Mouse (Mus musculus) heart, embryonic 16.5 days (tissue): ENCODE measurements around the gene Grik1. TPM values are rescaled to one million over a fixed set of nuclear protein-coding genes. Genes with fewer than 3 reads are reported as not detected.

Experiments
- ATAC-seq: fragments of 200-750 bp; cut with Nextera tagmentation; replicated peaks from 2 replicates; pipeline ENCODE4 v1.8.0; 2017; ENCODE audit warnings: moderate number of reproducible peaks; ENCODE audit not compliant: insufficient read depth, low FRiP score; ENCODE audit errors: extremely low read depth
- H3K27ac ChIP-seq: fragments of 300-500 bp; sonication (generic); 2 replicates; pipeline ENCODE4 v1.5.1; 2014; ENCODE audit warnings: mild to moderate bottlenecking, low read length, control low read depth, moderate library complexity
- H3K27me3 ChIP-seq: fragments of 300-500 bp; sonication (generic); 2 replicates; pipeline ENCODE4 v1.6.1; 2014; ENCODE audit warnings: low read length, mixed read lengths; ENCODE audit not compliant: control insufficient read depth, insufficient read depth
- H3K36me3 ChIP-seq: fragments of 300-500 bp; sonication (generic); 2 replicates; pipeline ENCODE4 v1.6.1; 2014; ENCODE audit not compliant: control insufficient read depth, insufficient read depth
- H3K4me1 ChIP-seq: fragments of 300-500 bp; sonication (generic); 2 replicates; pipeline ENCODE4 v1.6.1; 2014; ENCODE audit warnings: low read length, mixed read lengths; ENCODE audit not compliant: control insufficient read depth, insufficient read depth
- H3K4me2 ChIP-seq: fragments of 300-500 bp; sonication (generic); 2 replicates; pipeline ENCODE4 v1.6.1; 2014; ENCODE audit warnings: low read depth, mild to moderate bottlenecking, control low read depth, low read length
- H3K4me3 ChIP-seq: fragments of 300-500 bp; sonication (generic); 2 replicates; pipeline ENCODE4 v1.5.1; 2014; ENCODE audit warnings: mild to moderate bottlenecking, control low read depth, low read length
- H3K9ac ChIP-seq: fragments of 300-500 bp; sonication (generic); 2 replicates; pipeline ENCODE4 v1.6.1; 2014; ENCODE audit warnings: low read length, control low read depth
- H3K9me3 ChIP-seq: fragments of 300-500 bp; sonication (generic); replicated peaks from 2 replicates; pipeline ENCODE4 v1.6.1; 2016; ENCODE audit warnings: low read length; ENCODE audit not compliant: control insufficient read depth
- WGBS: fragments of 180-500 bp; shearing (Covaris S2); extraction: QIAGEN DNeasy Blood & Tissue Kit; methylation state at CpG from one replicate; pipeline ENCODE4 v1.1.7; 2014; 5-methylcytosine and 5-hydroxymethylcytosine counted together
- polyA plus RNA-seq: library from polyadenylated mRNA; unstranded; fragments of >200 nt; fragmentation: Nextera tagmentation; extraction: Ambion mirVana; gene quantifications from 2 replicates; pipeline ENCODE4 v1.2.1, GENCODE M21; 2015

Gene Grik1
- polyA plus RNA-seq, 1 experiment from 2014 or later = 0.34 TPM

GRCm38 (mm10) chr16:88247586-88247985 lies 42.5 kb downstream of the Grik1 start:
- no peak for ATAC-seq

GRCm38 (mm10) chr16:88244658-88245057 lies 45.4 kb downstream of the Grik1 start:
- Histone ChIP-seq H3K27ac (no peak overlapping the region), H3K4me3 (no peak overlapping the region), H3K36me3 (no peaks in the 10 kb centered on the region), H3K4me2 (no peak overlapping the region), H3K9me3 (no peaks in the 10 kb centered on the region), H3K27me3 (no peaks in the 10 kb centered on the region), H3K4me1 (no peaks in the 10 kb centered on the region), H3K9ac (no peak overlapping the region)
- WGBS = 71% methylated on average over 4 of the region's 4 CpGs
- no peak for ATAC-seq

More at GRCm38 (mm10) chr16:88247586-88247985, 42.5 kb downstream of the Grik1 start:
- Histone ChIP-seq H3K9me3 (no peaks in the 10 kb centered on the region), H3K36me3 (no peaks in the 10 kb centered on the region), H3K9ac (no peak overlapping the region), H3K27me3 (no peaks in the 10 kb centered on the region), H3K27ac (no peak overlapping the region), H3K4me3 (no peak overlapping the region), H3K4me2 (no peak overlapping the region), H3K4me1 (no peaks in the 10 kb centered on the region)
- WGBS = 70% methylated on average over 3 of the region's 3 CpGs

GRCm38 (mm10) chr16:88225616-88226015 lies 64.4 kb downstream of the Grik1 start:
- no peak for ATAC-seq
- Histone ChIP-seq H3K4me1 (no peaks in the 10 kb centered on the region), H3K9me3 (no peaks in the 10 kb centered on the region), H3K36me3 (no peaks in the 10 kb centered on the region), H3K27me3 (no peaks in the 10 kb centered on the region), H3K4me3 (no peak overlapping the region), H3K4me2 (no peak overlapping the region), H3K9ac (no peak overlapping the region), H3K27ac (no peak overlapping the region)
- WGBS = 48% methylated on average over 16 of the region's 16 CpGs

GRCm38 (mm10) chr16:88221932-88222331 lies 68.1 kb downstream of the Grik1 start:
- no peaks in the 10 kb centered on the region for H3K36me3 ChIP-seq
- WGBS = 47% methylated on average over 3 of the region's 3 CpGs

GRCm38 (mm10) chr16:88212531-88212930 lies 77.5 kb downstream of the Grik1 start:
- Histone ChIP-seq H3K4me3 (no peak overlapping the region), H3K27me3 (no peaks in the 10 kb centered on the region), H3K36me3 (no peaks in the 10 kb centered on the region), H3K27ac (no peak overlapping the region), H3K9me3 (no peaks in the 10 kb centered on the region), H3K4me2 (no peak overlapping the region), H3K9ac (no peak overlapping the region), H3K4me1 (no peaks in the 10 kb centered on the region)
- WGBS = 52% methylated on average over 5 of the region's 5 CpGs
- no peak for ATAC-seq

More at GRCm38 (mm10) chr16:88221932-88222331, 68.1 kb downstream of the Grik1 start:
- Histone ChIP-seq H3K9ac (no peak overlapping the region), H3K27me3 (no peaks in the 10 kb centered on the region), H3K4me2 (no peak overlapping the region), H3K4me3 (no peak overlapping the region), H3K4me1 (no peaks in the 10 kb centered on the region), H3K9me3 (no peaks in the 10 kb centered on the region), H3K27ac (no peak overlapping the region)
- ATAC-seq = no peak

GRCm38 (mm10) chr16:88211852-88212251 lies 78.2 kb downstream of the Grik1 start:
- H3K27ac ChIP-seq = no peak overlapping the region
- ATAC-seq = no peak
- H3K36me3 ChIP-seq = no peaks in the 10 kb centered on the region
- no peaks in the 10 kb centered on the region for H3K9me3 ChIP-seq
- 58% methylated on average over 8 of the region's 8 CpGs for WGBS
- H3K9ac ChIP-seq = no peak overlapping the region
- H3K4me3 ChIP-seq = no peak overlapping the region
- no peak overlapping the region for H3K4me2 ChIP-seq
- no peaks in the 10 kb centered on the region for H3K27me3 ChIP-seq
- no peaks in the 10 kb centered on the region for H3K4me1 ChIP-seq

GRCm38 (mm10) chr16:88204400-88204799 lies 85.7 kb downstream of the Grik1 start:
- no peak overlapping the region for H3K4me2 ChIP-seq
- no peak overlapping the region for H3K27ac ChIP-seq
- no peaks in the 10 kb centered on the region for H3K36me3 ChIP-seq
- no peaks in the 10 kb centered on the region for H3K9me3 ChIP-seq
- no peaks in the 10 kb centered on the region for H3K4me1 ChIP-seq
- H3K4me3 ChIP-seq = no peak overlapping the region
- WGBS = 5% methylated on average over 5 of the region's 5 CpGs
- H3K27me3 ChIP-seq = no peaks in the 10 kb centered on the region
- no peak overlapping the region for H3K9ac ChIP-seq
- no peak for ATAC-seq

GRCm38 (mm10) chr16:88203985-88204384 lies 86.1 kb downstream of the Grik1 start:
- Histone ChIP-seq H3K27ac (no peak overlapping the region), H3K9me3 (no peaks in the 10 kb centered on the region), H3K4me1 (no peaks in the 10 kb centered on the region), H3K36me3 (no peaks in the 10 kb centered on the region), H3K4me3 (no peak overlapping the region), H3K4me2 (no peak overlapping the region), H3K27me3 (no peaks in the 10 kb centered on the region), H3K9ac (no peak overlapping the region)
- ATAC-seq = no peak
- 83% methylated on average over 6 of the region's 6 CpGs for WGBS

GRCm38 (mm10) chr16:88187433-88188037 lies 102.5 kb downstream of the Grik1 start:
- Histone ChIP-seq H3K27me3 (no peaks in the 10 kb centered on the region), H3K9ac (no peak overlapping the region), H3K9me3 (no peaks in the 10 kb centered on the region), H3K4me2 (no peak overlapping the region), H3K27ac (no peak overlapping the region), H3K4me3 (no peak overlapping the region), H3K36me3 (no peaks in the 10 kb centered on the region), H3K4me1 (no peaks in the 10 kb centered on the region)
- no peak for ATAC-seq
- 76% methylated on average over 6 of the region's 6 CpGs for WGBS
